Mouse (Mus musculus) bone marrow, adult 2 months (tissue): ENCODE measurements around the gene Zfp654.

Experiments used
- CTCF ChIP-seq: fragments of 200-500 bp; IDR thresholded peaks from 2 replicates; pipeline ENCODE4 v1.5.1; 2011; ENCODE audit warnings: low read length, control low read depth; ENCODE audit not compliant: control insufficient read depth, insufficient read depth
- POLR2A ChIP-seq: fragments of 200-500 bp; IDR thresholded peaks from 2 replicates; pipeline ENCODE4 v1.6.1; 2011; ENCODE audit warnings: low read depth, mild to moderate bottlenecking, control low read depth, low read length, borderline replicate concordance; ENCODE audit not compliant: control insufficient read depth

- no peak for TF ChIP-seq CTCF
- TF ChIP-seq POLR2A: no peak
These were observed 48.4 kb downstream of the Zfp654 start for GRCm38 (mm10) chr16:64803041-64803440.
